Mouse (Mus musculus): Measurements from ENCODE around the gene Ugt1a1. TPM values are rescaled to one million over a fixed set of nuclear protein-coding genes. Genes with fewer than 3 reads are reported as not detected.
A peak's percentile ranks its signal among the peaks of the same experiment; 100 is the strongest.

Gene Ugt1a1
- total and polyA plus RNA-seq, 2 experiments from 2014 or later, result not detected

- TF ChIP-seq CTCF (IDR thresholded peaks at IDR 0.05), result no peak
- 79% methylated on average over 8 of the region's 8 CpGs for WGBS
Observed at GRCm38 (mm10) chr1:88258881-88259642, 47.3 kb downstream of the Ugt1a1 start.

GRCm38 (mm10) chr1:88259643-88260024 lies 47.9 kb downstream of the Ugt1a1 start:
- no peak for TF ChIP-seq CTCF (IDR thresholded peaks at IDR 0.05)
- Histone ChIP-seq H3K36me3 (ENCODE audit: insufficient read depth, low read length) (peaks cover 55% of the 10 kb centered on the region), H3K27ac (ENCODE audit: low read depth, low read length) (no peak overlapping the region), H3K4me1 (ENCODE audit: insufficient read depth, low read length) (no peaks in the 10 kb centered on the region), H3K4me2 (ENCODE audit: low read depth, low read length, poor library complexity, severe bottlenecking) (no peak overlapping the region), H3K9me3 (ENCODE audit: low read length) (peaks cover 43% of the 10 kb centered on the region), H3K9ac (replicated peaks; ENCODE audit: low read length, poor library complexity, severe bottlenecking) (peak overlapping the region; percentile 3; the same call in 1 of the 2 replicates), H3K27me3 (ENCODE audit: insufficient read depth, low read length) (no peaks in the 10 kb centered on the region), H3K4me3 (ENCODE audit: low read depth, low read length) (no peak overlapping the region)
- DNase-seq (ENCODE audit: low spot score) (no peak), ATAC-seq (ENCODE audit: low FRiP score) (no peak)
- WGBS, result 80% methylated on average over 4 of the region's 4 CpGs

More at GRCm38 (mm10) chr1:88258881-88259642, 47.3 kb downstream of the Ugt1a1 start:
- no peak for ATAC-seq (ENCODE audit: low FRiP score)
- Histone ChIP-seq H3K9ac (replicated peaks; ENCODE audit: low read length, poor library complexity, severe bottlenecking) (peak overlapping the region; percentile 3), H3K4me1 (ENCODE audit: insufficient read depth, low read length) (no peaks in the 10 kb centered on the region), H3K4me3 (ENCODE audit: low read depth, low read length) (no peak overlapping the region), H3K4me2 (ENCODE audit: low read depth, low read length, poor library complexity, severe bottlenecking) (no peak overlapping the region), H3K27ac (ENCODE audit: low read depth, low read length) (no peak overlapping the region), H3K36me3 (ENCODE audit: insufficient read depth, low read length) (peaks cover 49% of the 10 kb centered on the region), H3K9me3 (ENCODE audit: low read length) (peaks cover 48% of the 10 kb centered on the region), H3K27me3 (ENCODE audit: insufficient read depth, low read length) (no peaks in the 10 kb centered on the region)
- DNase-seq (ENCODE audit: low spot score), result peak; percentile 79

- Histone ChIP-seq H3K27ac (ENCODE audit: low read depth, low read length) (no peak overlapping the region), H3K27me3 (ENCODE audit: insufficient read depth, low read length) (no peaks in the 10 kb centered on the region), H3K4me3 (ENCODE audit: low read depth, low read length) (no peak overlapping the region), H3K9ac (replicated peaks; ENCODE audit: low read length, poor library complexity, severe bottlenecking) (no peak overlapping the region), H3K4me2 (ENCODE audit: low read depth, low read length, poor library complexity, severe bottlenecking) (no peak overlapping the region), H3K9me3 (ENCODE audit: low read length) (peaks cover 38% of the 10 kb centered on the region), H3K36me3 (ENCODE audit: insufficient read depth, low read length) (peaks cover 60% of the 10 kb centered on the region), H3K4me1 (ENCODE audit: insufficient read depth, low read length) (no peaks in the 10 kb centered on the region)
- no peak for TF ChIP-seq CTCF (IDR thresholded peaks at IDR 0.05)
- 78% methylated on average over 6 of the region's 6 CpGs for WGBS
- DNase-seq (ENCODE audit: low spot score) (no peak), ATAC-seq (ENCODE audit: low FRiP score) (0 out of 2 replicates have a peak, but pooled peaks have one; percentile 2)
Observed at GRCm38 (mm10) chr1:88260114-88260513, 48.4 kb downstream of the Ugt1a1 start.

- DNase-seq (ENCODE audit: low spot score) (no peak), ATAC-seq (ENCODE audit: low FRiP score) (no peak)
- H3K4me3 ChIP-seq (ENCODE audit: low read depth, low read length), result no peak overlapping the region
- H3K9me3 ChIP-seq (ENCODE audit: low read length), result peaks cover 31% of the 10 kb centered on the region
- H3K36me3 ChIP-seq (ENCODE audit: insufficient read depth, low read length), result peaks cover 67% of the 10 kb centered on the region
- H3K4me2 ChIP-seq (ENCODE audit: low read depth, low read length, poor library complexity, severe bottlenecking), result no peak overlapping the region
- no peaks in the 10 kb centered on the region for H3K27me3 ChIP-seq (ENCODE audit: insufficient read depth, low read length)
- H3K4me1 ChIP-seq (ENCODE audit: insufficient read depth, low read length), result no peaks in the 10 kb centered on the region
- TF ChIP-seq CTCF (IDR thresholded peaks at IDR 0.05), result no peak
- no peak overlapping the region for H3K27ac ChIP-seq (ENCODE audit: low read depth, low read length)
- 83% methylated on average over 10 of the region's 10 CpGs for WGBS
- H3K9ac ChIP-seq (replicated peaks; ENCODE audit: low read length, poor library complexity, severe bottlenecking), result no peak overlapping the region
Observed at GRCm38 (mm10) chr1:88260604-88261377, 49.0 kb downstream of the Ugt1a1 start.

- Histone ChIP-seq H3K4me1 (ENCODE audit: insufficient read depth, low read length) (no peaks in the 10 kb centered on the region), H3K9ac (replicated peaks; ENCODE audit: low read length, poor library complexity, severe bottlenecking) (no peak overlapping the region), H3K36me3 (ENCODE audit: insufficient read depth, low read length) (peaks cover 76% of the 10 kb centered on the region), H3K27ac (ENCODE audit: low read depth, low read length) (no peak overlapping the region), H3K4me3 (ENCODE audit: low read depth, low read length) (no peak overlapping the region), H3K27me3 (ENCODE audit: insufficient read depth, low read length) (no peaks in the 10 kb centered on the region), H3K4me2 (ENCODE audit: low read depth, low read length, poor library complexity, severe bottlenecking) (no peak overlapping the region), H3K9me3 (ENCODE audit: low read length) (peaks cover 22% of the 10 kb centered on the region)
- DNase-seq (ENCODE audit: low spot score) (no peak), ATAC-seq (ENCODE audit: low FRiP score) (no peak)
- no peak for TF ChIP-seq CTCF (IDR thresholded peaks at IDR 0.05)
- 90% methylated on average over 7 of the region's 7 CpGs for WGBS
Observed at GRCm38 (mm10) chr1:88261706-88262105, 49.9 kb downstream of the Ugt1a1 start.

- no peak overlapping the region for H3K4me3 ChIP-seq (ENCODE audit: low read depth, low read length)
- TF ChIP-seq CTCF (IDR thresholded peaks at IDR 0.05), result no peak; the same call in 1 of the 2 replicates
- no peak overlapping the region for H3K27ac ChIP-seq (ENCODE audit: low read depth, low read length)
- peaks cover 81% of the 10 kb centered on the region for H3K36me3 ChIP-seq (ENCODE audit: insufficient read depth, low read length)
- no peak overlapping the region for H3K4me2 ChIP-seq (ENCODE audit: low read depth, low read length, poor library complexity, severe bottlenecking)
- WGBS, result 88% methylated on average over 4 of the region's 4 CpGs
- H3K9ac ChIP-seq (replicated peaks; ENCODE audit: low read length, poor library complexity, severe bottlenecking), result no peak overlapping the region
- no peaks in the 10 kb centered on the region for H3K4me1 ChIP-seq (ENCODE audit: insufficient read depth, low read length)
- peaks cover 16% of the 10 kb centered on the region for H3K9me3 ChIP-seq (ENCODE audit: low read length)
- ATAC-seq (ENCODE audit: low FRiP score), result no peak
- no peaks in the 10 kb centered on the region for H3K27me3 ChIP-seq (ENCODE audit: insufficient read depth, low read length)
- peak; percentile 81 for DNase-seq (ENCODE audit: low spot score)
Observed at GRCm38 (mm10) chr1:88262255-88262654, 50.5 kb downstream of the Ugt1a1 start.

Data from midbrain, postnatal 0 days (tissue).